Mouse (Mus musculus) CH12.LX (cell line): ENCODE results near the gene Magi2. TPM values are rescaled to one million over a fixed set of nuclear protein-coding genes. Genes with fewer than 3 reads are reported as not detected.

Source experiments
- DNase-seq: peaks from one replicate; pipeline ENCODE4 v3.0.0-alpha.2; 2013; ENCODE audit errors: extremely low read depth
- H3K27ac ChIP-seq: 2 replicates; pipeline ENCODE4 v1.5.1; 2012; ENCODE audit warnings: low read depth, mild to moderate bottlenecking, control low read depth, moderate library complexity; ENCODE audit not compliant: insufficient read depth
- H3K27me3 ChIP-seq: replicated peaks from 2 replicates; pipeline ENCODE3; 2012; ENCODE audit warnings: inconsistent platforms
- H3K36me3 ChIP-seq, 2 experiments: replicated peaks in 1 of 2; 2 replicates each; pipeline versions ENCODE3 to v1.6.1; 2012; ENCODE audit warnings: inconsistent platforms in 1 of 2, low read length in 1 of 2, mild to moderate bottlenecking in 1 of 2, mixed read lengths in 1 of 2, moderate library complexity in 1 of 2; ENCODE audit not compliant: control insufficient read depth in 1 of 2, insufficient read depth in 1 of 2
- H3K4me1 ChIP-seq, 2 experiments: 2 replicates each; pipeline ENCODE4 v1.6.1; 2012; ENCODE audit warnings: inconsistent platforms in 1 of 2, moderate library complexity in 1 of 2; ENCODE audit not compliant: insufficient read depth in 2 of 2, control insufficient read depth in 1 of 2
- H3K4me2 ChIP-seq: 2 replicates; pipeline ENCODE4 v1.6.1; 2012; ENCODE audit warnings: low read depth, mild to moderate bottlenecking, control low read depth; ENCODE audit not compliant: poor library complexity, insufficient read depth, severe bottlenecking
- H3K4me3 ChIP-seq, 3 experiments: fragments of 150-350 bp in 1 of 3; sonication (generic) in 1 of 3; replicated peaks in 1 of 3; 2 replicates each; pipeline versions ENCODE3 to v1.5.1; 2011 to 2012; ENCODE audit warnings: low read depth in 2 of 3, low read length in 2 of 3, mild to moderate bottlenecking in 2 of 3, moderate library complexity in 2 of 3, control low read depth in 1 of 3, improper control_type of control experiment in 1 of 3, inconsistent platforms in 1 of 3, mixed read lengths in 1 of 3; ENCODE audit not compliant: poor library complexity in 1 of 3
- H3K79me2 ChIP-seq: replicated peaks from 2 replicates; pipeline ENCODE4 v1.6.1; 2012; ENCODE audit warnings: mild to moderate bottlenecking, moderate library complexity; ENCODE audit not compliant: control insufficient read depth, poor library complexity, insufficient read depth, severe bottlenecking; ENCODE audit errors: extremely low read depth
- H3K9ac ChIP-seq: 2 replicates; pipeline ENCODE4 v1.6.1; 2012; ENCODE audit warnings: low read depth, mild to moderate bottlenecking, control low read depth, moderate library complexity; ENCODE audit not compliant: insufficient read depth
- H3K9me3 ChIP-seq: replicated peaks from 2 replicates; pipeline ENCODE3; 2012; ENCODE audit warnings: low read length, inconsistent platforms, mixed read lengths
- CHD2 ChIP-seq: IDR thresholded peaks from 2 replicates; pipeline ENCODE4 v1.6.1; 2011; ENCODE audit warnings: low read length, improper control_type of control experiment
- EP300 ChIP-seq: IDR thresholded peaks from 2 replicates; pipeline ENCODE4 v1.6.1; 2011; ENCODE audit warnings: low read length, improper control_type of control experiment
- GABPA ChIP-seq: IDR thresholded peaks from 2 replicates; pipeline ENCODE4 v1.6.1; 2012; ENCODE audit warnings: low read depth, low read length, improper control_type of control experiment, inconsistent platforms; ENCODE audit not compliant: insufficient replicate concordance
- KAT2A ChIP-seq: IDR thresholded peaks from 2 replicates; pipeline ENCODE4 v1.6.1; 2012; ENCODE audit warnings: low read length, improper control_type of control experiment, inconsistent platforms; ENCODE audit not compliant: insufficient replicate concordance
- MYC ChIP-seq: IDR thresholded peaks from 2 replicates; pipeline ENCODE4 v1.6.1; 2011; ENCODE audit warnings: low read depth, mild to moderate bottlenecking, improper control_type of control experiment, low read length
- NELFE ChIP-seq: IDR thresholded peaks from 2 replicates; pipeline ENCODE4 v1.6.1; 2011; ENCODE audit warnings: low read depth, low read length, improper control_type of control experiment
- NRF1 ChIP-seq: IDR thresholded peaks from 2 replicates; pipeline ENCODE4 v1.6.1; 2014; ENCODE audit warnings: low read depth, mild to moderate bottlenecking, inconsistent platforms, low read length, improper control_type of control experiment, moderate library complexity
- PAX5 ChIP-seq: IDR thresholded peaks from 2 replicates; pipeline ENCODE4 v1.6.1; 2012; ENCODE audit warnings: low read length, inconsistent platforms, mixed read lengths
- SIN3A ChIP-seq: IDR thresholded peaks from 2 replicates; pipeline ENCODE4 v1.6.1; 2012; ENCODE audit warnings: low read length, improper control_type of control experiment, inconsistent platforms
- ZMIZ1 ChIP-seq: IDR thresholded peaks from 2 replicates; pipeline ENCODE4 v1.6.1; 2012; ENCODE audit warnings: low read depth, mild to moderate bottlenecking, inconsistent platforms, low read length, improper control_type of control experiment
- ZNF384 ChIP-seq: IDR thresholded peaks from 2 replicates; pipeline ENCODE4 v1.6.1; 2012; ENCODE audit warnings: low read depth, low read length, improper control_type of control experiment, inconsistent platforms
- dilution Hi-C: fragments of 300-500 bp; cut with MboI; formaldehyde crosslinking; loops from 2 replicates; pipeline ENCODE4 v1.14.3; 2020; ENCODE audit warnings: low sequenced_read_pairs; ENCODE audit not compliant: extremely low pct_unique_long_range_greater_than_20kb, extremely low pct_ligation_motif_present
- in situ Hi-C: fragments of 300-500 bp; cut with MboI; formaldehyde crosslinking; loops from 3 replicates; pipeline ENCODE4 v1.14.3; 2019; ENCODE audit warnings: low sequenced_read_pairs, low pct_ligation_motif_present, low pct_unique_long_range_greater_than_20kb, mixed read lengths
- polyA plus RNA-seq: library from polyadenylated mRNA; unstranded; fragments of >175 nt; gene quantifications from 2 replicates; pipeline ENCODE4 v1.2.1, GENCODE M21; 2012; ENCODE audit warnings: low read depth; ENCODE audit not compliant: insufficient read length
- total RNA-seq, 2 experiments: library from RNA; depleted of rRNA; stranded (reverse); fragments of 300-350 nt in 1 of 2; fragments of >200 nt in 1 of 2; gene quantifications; 2 replicates each; pipeline ENCODE4 v1.2.3; 2012 to 2014

Magi2 gene
- total and polyA plus RNA-seq, 3 experiments = 0.37 to 0.63 (median 0.42) TPM

GRCm38 (mm10) chr5:20584769-20585168, 1357.9 kb downstream of the Magi2 start:
- Histone ChIP-seq H3K79me2 (no peaks in the 10 kb centered on the region), H3K27me3 (no peaks in the 10 kb centered on the region), H3K36me3 (no peaks in the 10 kb centered on the region), H3K9me3 (no peaks in the 10 kb centered on the region), H3K4me1 (peaks cover 0 to 10% of the 10 kb centered on the region in 2 experiments; a peak in 1 of 4 replicates), H3K4me2 (no peak overlapping the region), H3K4me3 (no peak overlapping the region), H3K27ac (no peak overlapping the region), H3K9ac (no peak overlapping the region)
- DNase-seq = no peak
- no peak for TF ChIP-seq NRF1
- no peak for TF ChIP-seq NELFE
- TF ChIP-seq MYC = no peak
- no peak for TF ChIP-seq SIN3A
- in situ Hi-C loops (no loop called here), dilution Hi-C loops (no loop called here)

- Histone ChIP-seq H3K4me2 (no peak overlapping the region), H3K9me3 (no peaks in the 10 kb centered on the region), H3K27ac (no peak overlapping the region), H3K36me3 (no peaks in the 10 kb centered on the region), H3K9ac (no peak overlapping the region), H3K4me3 (no peak overlapping the region), H3K79me2 (no peaks in the 10 kb centered on the region), H3K27me3 (no peaks in the 10 kb centered on the region), H3K4me1 (no peaks in the 10 kb centered on the region)
- dilution Hi-C loops (no loop called here), in situ Hi-C loops (no loop called here)
- DNase-seq = no peak
- TF ChIP-seq ZMIZ1 (no peak), EP300 (no peak), CHD2 (no peak), PAX5 (no peak)
Observed at GRCm38 (mm10) chr5:20589731-20590130, 1362.9 kb downstream of the Magi2 start.

GRCm38 (mm10) chr5:20598196-20598595, 1371.4 kb downstream of the Magi2 start:
- Histone ChIP-seq H3K27me3 (no peaks in the 10 kb centered on the region), H3K79me2 (no peaks in the 10 kb centered on the region), H3K9ac (no peak overlapping the region), H3K36me3 (no peaks in the 10 kb centered on the region), H3K27ac (no peak overlapping the region), H3K9me3 (no peaks in the 10 kb centered on the region), H3K4me1 (peaks cover 0 to 7% of the 10 kb centered on the region in 2 experiments; a peak in 1 of 4 replicates), H3K4me3 (no peak overlapping the region), H3K4me2 (no peak overlapping the region)
- dilution Hi-C loops = no loop called here
- DNase-seq = no peak
- no peak for TF ChIP-seq KAT2A
- no peak for TF ChIP-seq NRF1
- no peak for TF ChIP-seq GABPA
- no peak for TF ChIP-seq ZNF384
- in situ Hi-C loops = no loop called here
